Mouse (Mus musculus): Measurements from ENCODE around the gene Gpr87.

Gene Gpr87

GRCm38 (mm10) chr3:59194938-59195337 lies at the start of gene Gpr87:
Gene Gpr87 (minus strand): TSS chr3:59195104.
- no peak for DNase-seq (ENCODE audit: low spot score)

- peak; percentile 70 for DNase-seq (ENCODE audit: low spot score)
Observed at GRCm38 (mm10) chr3:59243384-59243783, 48.5 kb upstream of the Gpr87 start.

GRCm38 (mm10) chr3:59234878-59235277 lies 40.0 kb upstream of the Gpr87 start:
- no peak for DNase-seq (ENCODE audit: low spot score)

GRCm38 (mm10) chr3:59230912-59231311 lies 36.0 kb upstream of the Gpr87 start:
- peak; percentile 21 for DNase-seq (ENCODE audit: low spot score)

- DNase-seq (ENCODE audit: low spot score): no peak
Observed at GRCm38 (mm10) chr3:59228730-59229551, 34.0 kb upstream of the Gpr87 start.

DNA sequence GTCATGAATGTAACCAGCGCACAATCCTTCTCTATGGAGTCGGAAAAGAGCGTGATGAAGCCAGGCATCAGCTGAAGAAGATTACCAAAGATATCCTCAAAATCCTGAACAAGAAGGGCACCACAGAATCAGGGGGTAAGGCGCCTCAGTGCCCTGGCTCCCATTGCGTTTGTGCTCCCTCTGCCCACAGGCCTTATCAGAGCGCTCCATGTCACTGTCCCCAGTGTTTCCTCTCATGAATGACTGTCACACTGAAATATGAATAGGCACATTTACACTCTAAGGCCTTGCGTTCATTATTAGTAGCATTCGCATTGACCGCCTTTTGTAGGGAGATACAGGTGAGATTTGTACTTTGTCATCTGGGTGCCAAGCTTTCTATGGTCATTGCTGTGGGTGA lies 32.8 kb upstream of the Gpr87 start:
- DNase-seq (ENCODE audit: low spot score): no peak

DNA sequence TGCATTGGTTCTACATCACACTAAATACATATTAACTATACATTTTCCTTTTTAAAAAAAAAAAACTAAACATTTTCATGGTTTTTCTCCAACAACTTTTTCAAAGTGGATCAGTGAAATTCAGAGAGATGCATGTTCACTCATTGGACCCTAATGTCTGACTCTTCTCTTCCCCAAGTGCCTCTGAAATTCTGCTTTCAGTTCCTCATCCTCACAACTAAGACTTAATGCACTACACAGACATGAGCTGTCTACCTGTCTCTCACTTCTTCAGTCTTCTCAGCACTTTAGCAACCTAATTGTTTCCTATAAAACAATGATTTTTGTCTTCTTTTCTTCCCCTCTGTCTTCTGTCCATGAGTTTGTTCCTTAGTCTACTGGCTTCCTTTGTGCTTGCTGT lies 30.5 kb upstream of the Gpr87 start:
- DNase-seq (ENCODE audit: low spot score): no peak

DNA sequence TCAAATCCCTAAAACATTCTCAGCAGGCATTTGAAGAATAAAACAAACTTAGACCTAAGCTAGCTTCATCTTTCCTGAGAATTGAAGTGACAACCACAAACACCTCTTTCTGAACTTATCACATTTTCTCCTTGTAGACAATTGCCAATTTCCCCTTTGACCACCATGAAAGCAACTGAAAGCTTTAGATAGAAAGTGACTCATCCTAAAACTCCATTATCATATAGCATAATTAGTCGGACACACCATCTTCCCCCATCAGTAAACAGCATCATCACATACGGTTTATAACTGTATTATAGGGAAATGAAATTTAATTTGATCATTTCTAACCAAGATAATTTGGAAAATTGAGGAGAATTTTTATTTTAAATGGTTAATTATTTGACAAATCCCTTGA lies 27.4 kb upstream of the Gpr87 start:
- DNase-seq (ENCODE audit: low spot score): no peak

DNA sequence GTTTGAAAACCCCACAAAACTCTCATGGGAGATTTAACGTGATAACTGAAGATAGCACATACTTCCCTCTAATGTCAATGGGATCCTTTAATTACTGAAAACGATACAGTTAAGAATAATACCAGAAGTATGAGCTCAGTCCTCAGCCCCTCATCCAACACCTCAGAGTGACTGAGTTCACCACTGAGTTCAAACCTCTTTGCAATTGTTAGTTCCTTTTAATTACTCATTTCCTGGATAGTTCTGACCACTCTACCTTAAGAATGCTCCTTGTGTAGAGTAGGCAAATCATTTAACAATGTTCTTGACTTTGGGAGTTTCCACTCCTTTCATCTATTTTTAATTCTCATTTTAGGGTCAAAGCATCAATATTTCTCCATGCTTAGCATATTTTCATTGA lies 24.4 kb upstream of the Gpr87 start:
- no peak for DNase-seq (ENCODE audit: low spot score)

DNA sequence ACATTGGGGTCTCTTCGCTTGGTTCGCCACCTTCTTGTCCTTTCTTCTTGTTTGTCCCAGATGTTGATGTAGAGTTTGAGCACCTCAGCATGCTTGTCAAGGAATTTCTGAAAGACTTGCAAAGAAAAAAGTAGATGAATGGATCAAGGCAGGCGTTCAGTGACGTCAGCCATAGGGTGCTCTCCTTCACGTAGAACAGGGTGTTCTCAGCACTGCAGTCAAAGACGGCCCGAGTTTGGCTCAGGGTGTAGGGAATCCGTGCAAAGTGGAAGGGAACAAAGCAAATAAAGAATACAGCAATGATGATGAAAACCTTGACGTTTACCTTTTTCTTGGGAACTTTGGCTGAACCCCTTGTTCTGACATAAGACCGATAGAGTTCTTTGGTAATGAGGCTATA lies 22.3 kb upstream of the Gpr87 start:
- DNase-seq (ENCODE audit: low spot score): peak; percentile 21

GRCm38 (mm10) chr3:59212404-59212803 lies 17.5 kb upstream of the Gpr87 start:
- no peak for DNase-seq (ENCODE audit: low spot score)

GRCm38 (mm10) chr3:59211784-59212183 lies 16.9 kb upstream of the Gpr87 start:
- DNase-seq (ENCODE audit: low spot score): peak; percentile 41

DNA sequence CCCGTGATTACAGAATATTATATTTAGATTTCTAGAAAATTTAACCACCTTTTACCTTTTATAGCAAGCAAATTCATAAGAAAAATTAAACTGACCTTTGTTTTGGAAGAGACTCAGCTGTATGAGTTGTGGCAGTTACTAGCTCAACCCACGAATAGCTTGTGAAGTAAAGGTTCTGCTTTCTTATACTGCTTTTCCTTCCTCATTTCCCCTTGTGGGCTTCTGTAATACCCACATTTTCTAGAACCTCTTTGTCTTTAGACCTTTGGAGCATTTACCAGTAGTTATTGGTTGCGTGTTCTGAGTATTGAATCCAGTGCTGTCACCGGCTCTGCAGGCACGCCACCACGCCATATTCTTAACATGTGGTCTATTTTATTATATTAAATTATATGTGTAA lies 15.8 kb upstream of the Gpr87 start, which contains the start of gene P2ry13:
TSS of gene P2ry13 (minus strand) at position 156 of the 400 bp plus-strand sequence.
- DNase-seq (ENCODE audit: low spot score): no peak

- DNase-seq (ENCODE audit: low spot score): no peak
Observed at GRCm38 (mm10) chr3:59210089-59210488, 15.2 kb upstream of the Gpr87 start.

- DNase-seq (ENCODE audit: low spot score): no peak
Observed at GRCm38 (mm10) chr3:59208650-59209548, 14.0 kb upstream of the Gpr87 start.

- no peak for DNase-seq (ENCODE audit: low spot score)
Observed at GRCm38 (mm10) chr3:59205941-59206340, 11.0 kb upstream of the Gpr87 start.

GRCm38 (mm10) chr3:59204719-59205503 lies 10.0 kb upstream of the Gpr87 start:
- DNase-seq (ENCODE audit: low spot score): no peak

- DNase-seq (ENCODE audit: low spot score): no peak
Observed at GRCm38 (mm10) chr3:59203802-59204520, 9.1 kb upstream of the Gpr87 start.

DNA sequence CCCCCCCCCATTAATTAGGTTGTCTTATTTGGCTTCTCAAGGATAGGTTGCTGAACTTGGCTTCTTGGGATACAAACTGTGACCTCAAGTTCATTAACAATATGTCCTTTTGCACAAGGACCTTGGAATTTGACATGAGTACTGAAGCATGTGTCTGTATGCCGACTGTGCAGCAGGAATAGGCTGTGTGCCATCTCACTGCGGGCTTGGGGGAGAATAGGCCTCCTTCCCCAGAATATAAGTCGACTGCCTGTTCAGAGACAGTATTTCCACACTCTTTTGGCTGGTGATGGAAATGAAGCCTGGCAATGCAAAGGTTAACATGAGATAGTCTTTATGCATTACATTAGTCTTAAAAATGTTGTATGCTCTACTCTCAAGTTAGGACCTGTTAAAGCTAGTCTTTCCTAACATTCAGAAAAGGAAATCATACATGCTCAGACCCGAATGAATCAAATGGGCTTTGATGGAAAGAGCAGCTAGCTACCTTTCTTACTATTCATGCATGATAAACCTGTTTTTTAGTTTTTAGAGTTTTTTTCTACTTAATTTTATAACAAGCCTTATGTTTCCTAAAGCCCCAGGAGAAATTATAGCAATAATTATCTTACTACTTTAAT lies 2.5 kb upstream of the Gpr87 start:
- no peak for DNase-seq (ENCODE audit: low spot score)

GRCm38 (mm10) chr3:59194099-59194498 lies 805 bp downstream of the Gpr87 start:
- no peak for DNase-seq (ENCODE audit: low spot score)

DNA sequence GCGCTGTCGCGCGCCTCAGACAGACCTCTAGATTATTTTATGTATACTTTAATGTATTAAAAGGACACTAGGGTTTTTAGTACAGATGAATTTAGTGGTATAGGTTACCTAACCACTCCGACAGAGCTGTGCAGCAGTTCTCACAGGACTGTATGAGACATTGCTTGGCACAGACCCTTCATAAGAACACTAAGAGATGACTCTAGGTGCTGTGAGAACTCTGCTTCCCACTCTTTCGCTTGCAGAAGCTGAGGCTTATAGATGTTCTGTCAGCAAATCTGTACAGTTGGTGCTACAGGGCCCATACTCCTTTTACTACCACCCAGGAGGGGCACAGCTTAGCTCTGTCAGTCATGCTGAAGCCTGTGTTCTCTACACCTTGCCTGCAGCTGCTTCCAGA lies 3.2 kb downstream of the Gpr87 start:
- DNase-seq (ENCODE audit: low spot score): no peak

Data from testis, postnatal 14 days (tissue).